Mouse (Mus musculus) C2C12 (cell line): Measurements from ENCODE around the gene Syngr1. TPM values are rescaled to one million over a fixed set of nuclear protein-coding genes. Genes with fewer than 3 reads are reported as not detected.

Experiments used
- H3K27me3 ChIP-seq: one replicate; pipeline ENCODE4 v1.6.1; 2011; ENCODE audit not compliant: control insufficient read depth, insufficient read depth, insufficient read length
- H3K36me3 ChIP-seq: one replicate; pipeline ENCODE4 v1.6.1; 2011; ENCODE audit not compliant: control insufficient read depth, insufficient read depth
- H3K4me3 ChIP-seq: one replicate; pipeline ENCODE4 v1.5.1; 2011; ENCODE audit warnings: mild to moderate bottlenecking, control low read depth; ENCODE audit not compliant: poor library complexity, insufficient read depth, severe bottlenecking
- H3K79me2 ChIP-seq: one replicate; pipeline ENCODE4 v1.6.1; 2011; ENCODE audit not compliant: control insufficient read depth, insufficient read depth
- H3K79me3 ChIP-seq: one replicate; pipeline ENCODE4 v1.6.1; 2011; ENCODE audit warnings: low read depth, control low read depth
- H3ac ChIP-seq: one replicate; pipeline ENCODE3; 2011; ENCODE audit warnings: low read depth; ENCODE audit not compliant: control insufficient read depth, insufficient read length
- CEBPB ChIP-seq: IDR thresholded peaks from one replicate; pipeline ENCODE4 v1.6.1; 2011; ENCODE audit warnings: low read depth, mild to moderate bottlenecking, control low read depth, moderate library complexity
- CTCF ChIP-seq: IDR thresholded peaks from one replicate; pipeline ENCODE4 v1.5.1; 2011; ENCODE audit not compliant: control insufficient read depth, insufficient read depth, insufficient read length
- FOSL1 ChIP-seq: IDR thresholded peaks from one replicate; pipeline ENCODE4 v1.8.0; 2011; ENCODE audit warnings: mild to moderate bottlenecking, low read length; ENCODE audit not compliant: poor library complexity, insufficient read depth, severe bottlenecking
- MAX ChIP-seq: IDR thresholded peaks from one replicate; pipeline ENCODE4 v1.6.1; 2011; ENCODE audit warnings: mild to moderate bottlenecking, control low read depth
- MYOD1 ChIP-seq: IDR thresholded peaks from one replicate; pipeline ENCODE4 v1.6.1; 2011; ENCODE audit warnings: low read depth; ENCODE audit not compliant: control insufficient read depth, insufficient read length
- MYOG ChIP-seq: IDR thresholded peaks from one replicate; pipeline ENCODE4 v1.6.1; 2011; ENCODE audit not compliant: control insufficient read depth, insufficient read length; ENCODE audit errors: extremely low read depth
- USF1 ChIP-seq: IDR thresholded peaks from one replicate; pipeline ENCODE4 v1.6.1; 2011; ENCODE audit warnings: low read depth, mild to moderate bottlenecking, control low read depth, moderate library complexity
- long read RNA-seq, 2 experiments: library from polyadenylated mRNA; unstranded; transcript quantifications; one replicate each; pipeline ENCODE4 v2.0.0; 2019 to 2020
- polyA plus RNA-seq: library from polyadenylated mRNA; unstranded; fragments of >200 nt; fragmentation: generic; extraction: Trizol; gene quantifications from one replicate; pipeline ENCODE4 v1.2.1, GENCODE M21; 2012; ENCODE audit warnings: missing spikeins

Syngr1 gene
- polyA plus RNA-seq, result 7.9 TPM
- long read RNA-seq, experiment 1, transcript Syngr1-202 (4 exons, 819 nt), result major isoform, 13 of 16 reads
- long read RNA-seq, experiment 1, partial matches to known transcripts, result 2 of 16 reads
- long read RNA-seq, experiment 1, other reads (novel, unspliced or antisense), result 1 of 16 reads
- long read RNA-seq, experiment 2, full-length matches to known transcripts, result 6 of 6 reads
- long read RNA-seq, experiment 2, partial matches to known transcripts, result 0 of 6 reads
- long read RNA-seq, experiment 2, other reads (novel, unspliced or antisense), result 0 of 6 reads

- Histone ChIP-seq H3K79me2 (no peaks in the 10 kb centered on the region), H3ac (peak within 1 kb of the TSS; percentile 58), H3K27me3 (no peaks in the 10 kb centered on the region), H3K4me3 (peak within 1 kb of the TSS; percentile 27), H3K36me3 (no peaks in the 10 kb centered on the region), H3K79me3 (no peaks in the 10 kb centered on the region)
- TF ChIP-seq MYOD1 (peak; percentile 45), CTCF (peak; percentile 97), MAX (no peak), CEBPB (no peak)
Measured at GRCm38 (mm10) chr15:80091121-80091955, at the start of gene Syngr1, which contains the start of gene Rpl3. Gene Syngr1, plus strand, starts transcription at chr15:80091334. Gene Rpl3, minus strand, starts transcription at chr15:80091868.

- Histone ChIP-seq H3K4me3 (no peak overlapping the region), H3K79me2 (no peaks in the 10 kb centered on the region), H3K79me3 (no peaks in the 10 kb centered on the region), H3K27me3 (no peaks in the 10 kb centered on the region), H3K36me3 (no peaks in the 10 kb centered on the region), H3ac (no peak overlapping the region)
- TF ChIP-seq USF1 (no peak), CEBPB (no peak), CTCF (no peak), MYOD1 (no peak), FOSL1 (no peak), MAX (no peak), MYOG (no peak)
Measured at GRCm38 (mm10) chr15:80042152-80042551, 49.0 kb upstream of the Syngr1 start.

GRCm38 (mm10) chr15:80044249-80044648, 46.9 kb upstream of the Syngr1 start:
- no peaks in the 10 kb centered on the region for H3K79me2 ChIP-seq
- H3K79me3 ChIP-seq, result no peaks in the 10 kb centered on the region
- no peak overlapping the region for H3K4me3 ChIP-seq
- no peak overlapping the region for H3ac ChIP-seq
- no peaks in the 10 kb centered on the region for H3K27me3 ChIP-seq
- H3K36me3 ChIP-seq, result no peaks in the 10 kb centered on the region
- TF ChIP-seq CTCF (no peak), MYOD1 (no peak), USF1 (no peak), MYOG (no peak), MAX (no peak), CEBPB (no peak), FOSL1 (no peak)

- Histone ChIP-seq H3K36me3 (no peaks in the 10 kb centered on the region), H3ac (no peak overlapping the region), H3K79me2 (no peaks in the 10 kb centered on the region), H3K79me3 (no peaks in the 10 kb centered on the region), H3K4me3 (no peak overlapping the region), H3K27me3 (no peaks in the 10 kb centered on the region)
- TF ChIP-seq CTCF, result no peak
- TF ChIP-seq USF1, result no peak
- TF ChIP-seq MAX, result no peak
- TF ChIP-seq MYOG, result no peak
- no peak for TF ChIP-seq FOSL1
- TF ChIP-seq CEBPB, result no peak
- no peak for TF ChIP-seq MYOD1
Measured at GRCm38 (mm10) chr15:80045749-80046148, 45.4 kb upstream of the Syngr1 start.

- TF ChIP-seq MYOG (no peak), CEBPB (no peak), CTCF (no peak), MAX (no peak), MYOD1 (no peak), USF1 (no peak), FOSL1 (no peak)
- Histone ChIP-seq H3K79me2 (no peaks in the 10 kb centered on the region), H3K27me3 (no peaks in the 10 kb centered on the region), H3K79me3 (no peaks in the 10 kb centered on the region), H3ac (no peak overlapping the region), H3K36me3 (no peaks in the 10 kb centered on the region), H3K4me3 (no peak overlapping the region)
Measured at GRCm38 (mm10) chr15:80047242-80047641, 43.9 kb upstream of the Syngr1 start.
